Mouse (Mus musculus) myocyte (in vitro differentiated cells): ENCODE measurements at regions not wholly inside any gene's neighbourhood (a gene's known extent, or its start where the extent isn't known, plus 50 kb on each side); places are given as distances from the start of the nearest gene placed in this dataset.

Experiments used
- E2F4 ChIP-seq: IDR thresholded peaks from one replicate; pipeline ENCODE4 v1.6.1; 2011; ENCODE audit warnings: mild to moderate bottlenecking, control low read depth, moderate library complexity; ENCODE audit not compliant: insufficient read depth
- MAX ChIP-seq: IDR thresholded peaks from one replicate; pipeline ENCODE4 v1.6.1; 2011; ENCODE audit warnings: low read depth, mild to moderate bottlenecking, control low read depth
- MYOD1 ChIP-seq, 3 experiments: IDR thresholded peaks; one replicate each; pipeline ENCODE4 v1.6.1; 2011; ENCODE audit warnings: control low read depth in 2 of 3, low read depth in 2 of 3, mild to moderate bottlenecking in 2 of 3, moderate library complexity in 1 of 3; ENCODE audit not compliant: insufficient read length in 2 of 3, control insufficient read depth in 1 of 3
- POLR2A ChIP-seq: IDR thresholded peaks from one replicate; pipeline ENCODE4 v1.6.1; 2011; ENCODE audit warnings: low read depth, mild to moderate bottlenecking, control low read depth, moderate library complexity; ENCODE audit not compliant: insufficient read length
- POLR2AphosphoS2 ChIP-seq: IDR thresholded peaks from one replicate; pipeline ENCODE4 v1.6.1; 2011; ENCODE audit warnings: low read depth, control low read depth; ENCODE audit not compliant: insufficient read length
- SRF ChIP-seq: IDR thresholded peaks from one replicate; pipeline ENCODE4 v1.6.1; 2011; ENCODE audit warnings: low read depth; ENCODE audit not compliant: control insufficient read depth, insufficient read length
- TCF12 ChIP-seq: IDR thresholded peaks from one replicate; pipeline ENCODE4 v1.6.1; 2011; ENCODE audit warnings: mild to moderate bottlenecking, control low read depth; ENCODE audit not compliant: poor library complexity, insufficient read depth, severe bottlenecking
- USF1 ChIP-seq: IDR thresholded peaks from one replicate; pipeline ENCODE4 v1.6.1; 2011; ENCODE audit warnings: low read depth, mild to moderate bottlenecking, control low read depth, moderate library complexity

DNA sequence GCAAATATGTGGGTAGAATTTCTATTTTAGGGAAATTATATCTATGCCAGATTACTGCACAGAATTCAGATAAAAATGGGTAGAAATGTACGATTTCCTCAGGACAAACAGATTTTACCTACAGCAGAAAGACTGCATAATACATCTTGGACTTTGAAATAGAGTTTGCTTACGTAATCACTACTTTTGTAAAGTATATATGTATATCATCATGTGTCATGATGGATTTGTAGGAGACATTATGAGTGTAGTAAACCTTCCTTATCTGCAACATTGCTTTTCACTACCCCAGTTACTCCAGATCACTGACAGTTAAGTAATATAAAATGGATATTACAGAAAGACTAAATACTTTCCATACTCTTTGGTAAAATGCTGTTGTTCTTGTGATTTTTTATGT is 1151.2 kb upstream of the Tenm2 start:
- no peak for TF ChIP-seq SRF
- TF ChIP-seq POLR2A = no peak
- no peak for TF ChIP-seq TCF12
- no peak for TF ChIP-seq POLR2AphosphoS2
- TF ChIP-seq MAX = no peak
- TF ChIP-seq USF1 = no peak
- TF ChIP-seq E2F4 = no peak
- no peak for TF ChIP-seq MYOD1 (IDR thresholded peaks at IDR 0.05; ENCODE audit: control insufficient read depth in 1 of 3, insufficient read length in 2 of 3, low read depth in 2 of 3)
